Mouse (Mus musculus) retina, embryonic 14.5 days (tissue): ENCODE results near the gene Gm42715.
A peak's percentile ranks its signal among the peaks of the same experiment; 100 is the strongest.
"Not testable (repeated sequence)": the region's sequence is repeated elsewhere in the genome, so short reads cannot be mapped to it uniquely, and the experiment has no call there.

Experiments
- DNase-seq: peaks from one replicate; pipeline ENCODE4 v3.0.0-alpha.2; 2015; ENCODE audit warnings: low spot score

Gene Gm42715

GRCm38 (mm10) chr7:127497382-127497781, 22.0 kb upstream of the Gm42715 start:
- DNase-seq: no peak

GRCm38 (mm10) chr7:127498407-127498806, 21.0 kb upstream of the Gm42715 start:
- peak; percentile 73 for DNase-seq

DNA sequence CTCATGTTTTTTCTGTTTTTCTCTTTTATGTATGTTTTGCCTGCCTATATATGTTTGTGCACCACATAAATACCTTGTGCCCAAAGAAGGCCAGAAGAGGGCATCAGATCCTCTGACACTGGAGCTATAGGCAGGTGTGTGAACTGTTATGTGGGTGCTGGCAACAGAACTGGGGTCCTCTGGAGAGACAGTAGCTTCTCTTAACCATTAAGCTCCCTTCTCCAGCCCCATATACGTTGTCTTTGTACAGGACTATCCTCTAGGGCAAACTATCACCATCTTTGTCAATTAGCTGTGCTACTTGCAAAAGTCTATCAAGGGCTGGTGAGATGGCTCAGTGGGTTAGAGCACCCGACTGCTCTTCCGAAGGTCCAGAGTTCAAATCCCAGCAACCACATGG, 11.1 kb upstream of the Gm42715 start:
- DNase-seq: no peak

GRCm38 (mm10) chr7:127509830-127510229, 9.6 kb upstream of the Gm42715 start:
- DNase-seq: not testable (repeated sequence)

GRCm38 (mm10) chr7:127511241-127511640, 8.1 kb upstream of the Gm42715 start:
- DNase-seq: no peak

- DNase-seq: peak; percentile 97
These were observed 7.6 kb upstream of the Gm42715 start, which contains the start of gene Srcap for GRCm38 (mm10) chr7:127511808-127512230. Gene Srcap (plus strand): TSS chr7:127511983.

- DNase-seq: peak; percentile 92
These were observed 7.0 kb upstream of the Gm42715 start for GRCm38 (mm10) chr7:127512231-127513015.

DNA sequence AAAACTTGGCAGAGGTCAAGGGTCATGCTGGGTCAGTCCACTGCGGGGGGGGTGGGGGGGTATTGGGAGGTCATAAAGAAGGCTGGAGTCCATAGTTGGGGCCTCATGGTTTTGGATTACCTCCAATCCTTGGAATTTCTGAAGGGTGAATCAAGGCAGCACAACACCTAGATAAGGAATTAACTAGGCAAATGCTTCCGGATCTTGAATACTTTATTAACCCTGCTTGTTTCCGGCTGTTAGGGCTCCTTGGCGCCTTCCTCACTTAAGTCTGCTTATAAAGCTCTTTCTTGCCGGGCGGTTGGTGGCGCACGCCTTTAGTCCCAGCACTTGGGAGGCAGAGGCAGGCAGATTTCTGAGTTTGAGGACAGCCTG, 6.4 kb upstream of the Gm42715 start:
- no peak for DNase-seq

- no peak for DNase-seq
These were observed 5.6 kb upstream of the Gm42715 start for GRCm38 (mm10) chr7:127513781-127514180.

- DNase-seq: no peak
These were observed 3.5 kb upstream of the Gm42715 start for GRCm38 (mm10) chr7:127515846-127516245.

GRCm38 (mm10) chr7:127516344-127516743, 3.0 kb upstream of the Gm42715 start:
- no peak for DNase-seq

DNA sequence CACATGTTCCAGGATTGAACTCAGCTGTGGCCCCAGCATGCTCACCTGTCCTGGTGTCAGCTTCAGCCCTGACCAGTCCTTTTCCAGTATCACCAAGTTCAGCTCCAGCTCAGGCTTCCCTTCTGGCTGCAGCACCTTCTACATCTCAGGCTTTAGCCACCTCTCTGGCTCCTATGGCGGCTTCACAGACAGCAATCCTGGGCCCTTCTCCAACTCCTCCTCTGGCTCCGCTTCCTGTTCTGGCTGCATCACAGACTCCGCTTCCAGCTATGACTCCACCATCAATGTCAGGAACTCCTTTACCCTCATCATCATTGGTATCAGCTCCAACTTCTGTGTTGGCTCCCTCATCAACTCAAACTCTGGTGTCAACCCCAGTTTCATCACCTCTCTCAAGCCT, 22.3 kb downstream of the Gm42715 start:
- DNase-seq: no peak

- DNase-seq: no peak
These were observed 29.9 kb downstream of the Gm42715 start for GRCm38 (mm10) chr7:127549116-127549835.

- DNase-seq: no peak
These were observed 32.2 kb downstream of the Gm42715 start for GRCm38 (mm10) chr7:127551558-127551957.

GRCm38 (mm10) chr7:127560580-127560979, 41.2 kb downstream of the Gm42715 start:
- DNase-seq: no peak

DNA sequence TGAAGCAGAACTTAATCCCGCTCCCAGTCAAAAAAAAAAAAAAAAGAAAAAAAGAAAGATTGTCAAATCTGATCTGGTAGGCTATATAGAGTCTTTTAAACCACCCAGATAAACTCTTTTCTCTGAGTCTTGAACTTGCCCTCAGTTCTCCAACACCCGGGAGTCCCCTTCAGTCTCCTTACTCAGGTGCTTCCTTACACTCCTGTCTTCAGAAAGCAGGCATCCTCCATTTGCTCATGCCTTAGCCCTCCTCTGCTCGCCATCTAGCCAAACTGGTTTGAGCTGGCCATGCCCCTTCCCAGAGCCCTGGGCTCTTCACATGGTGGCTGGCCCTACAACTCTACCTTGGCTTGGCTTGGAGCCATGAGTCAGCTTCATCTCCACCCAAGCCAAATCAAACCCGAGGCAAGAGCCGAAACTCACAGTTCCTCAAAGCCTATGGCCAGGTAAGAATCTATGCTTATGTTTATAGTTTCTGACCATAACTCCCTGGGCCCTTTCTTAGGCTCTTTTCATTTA, 42.0 kb downstream of the Gm42715 start, which contains the start of gene Tmem265:
Gene Tmem265 (plus strand): TSS at position 51 of the 519 bp plus-strand sequence.
- no peak for DNase-seq

- no peak for DNase-seq
These were observed 45.2 kb downstream of the Gm42715 start for GRCm38 (mm10) chr7:127564381-127565150.

DNA sequence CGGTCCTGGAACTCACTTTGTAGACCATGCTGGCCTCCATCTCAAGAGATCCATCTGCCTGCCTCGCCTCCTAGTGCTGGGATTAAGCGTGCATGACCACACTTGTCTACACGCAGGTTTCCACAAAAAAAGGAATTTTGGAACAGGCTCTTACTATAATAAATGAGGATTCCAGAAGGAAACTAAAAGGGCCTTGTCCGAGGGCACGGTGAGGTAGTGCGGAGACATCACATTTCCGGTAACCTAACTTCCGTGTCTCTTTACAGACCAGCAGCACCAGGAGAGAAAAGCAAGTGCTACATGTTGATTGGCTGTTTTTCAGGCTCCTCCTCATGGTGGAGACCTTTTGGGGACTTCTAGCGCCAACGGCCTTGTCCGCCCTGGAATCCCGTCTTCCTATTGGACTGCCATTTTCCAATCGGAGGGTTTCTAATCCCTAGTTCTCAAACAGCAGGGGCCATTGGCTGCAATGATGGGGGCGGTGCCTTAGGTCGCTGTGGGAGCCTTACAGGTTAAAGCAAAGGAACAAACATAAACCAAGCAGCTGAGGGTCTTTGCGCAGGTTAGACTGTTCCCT, 53.6 kb downstream of the Gm42715 start, which contains the start of gene Phkg2:
Gene Phkg2 (plus strand): TSS at position 446 of the 577 bp plus-strand sequence.
- peak; percentile 97 for DNase-seq

DNA sequence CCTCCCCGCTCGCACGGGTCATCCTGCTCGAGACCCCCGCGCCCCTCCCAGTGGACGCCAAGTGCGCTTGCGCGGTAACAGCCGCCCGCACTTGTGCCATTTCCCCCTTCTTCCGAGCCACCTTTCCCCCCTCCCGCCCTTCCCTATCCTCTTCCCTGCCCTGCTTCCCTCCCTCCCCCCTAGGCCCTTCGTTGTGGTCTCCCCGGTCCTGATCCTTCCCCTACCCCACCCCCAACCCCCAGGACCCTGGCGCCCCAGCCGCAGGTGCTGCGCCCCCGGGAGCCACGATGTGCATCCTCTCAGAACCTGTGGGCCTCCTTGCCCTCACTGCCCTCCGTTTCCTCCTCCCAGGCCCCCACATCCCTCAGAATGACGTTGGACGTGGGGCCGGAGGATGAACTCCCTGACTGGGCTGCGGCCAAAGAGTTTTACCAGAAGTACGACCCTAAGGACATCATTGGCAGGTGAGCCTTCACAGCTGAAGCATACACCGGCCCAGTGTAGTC, 54.2 kb downstream of the Gm42715 start:
- DNase-seq: peak; percentile 17

DNA sequence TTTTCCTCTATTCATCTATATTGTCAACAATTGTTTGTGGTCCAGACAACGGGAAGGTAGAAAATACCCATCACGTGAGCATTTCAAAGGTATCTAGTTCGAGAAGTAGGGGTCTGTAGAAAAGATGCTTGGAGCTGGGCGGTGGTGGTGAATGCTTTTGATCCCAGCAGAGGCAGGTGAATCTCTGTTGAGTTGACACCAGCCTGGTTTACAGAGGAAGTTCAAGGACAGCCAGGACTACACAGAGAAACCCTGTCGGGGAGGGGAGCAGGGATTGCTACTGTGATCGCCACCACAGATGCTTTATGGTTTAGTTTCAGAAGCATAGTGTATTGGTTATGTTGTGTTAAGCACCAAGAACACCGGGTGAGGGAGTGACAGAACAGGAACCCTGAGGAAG, 54.7 kb downstream of the Gm42715 start:
- DNase-seq: no peak

- no peak for DNase-seq
These were observed 63.9 kb downstream of the Gm42715 start for GRCm38 (mm10) chr7:127583260-127583659.
